Mouse (Mus musculus): ENCODE results near the gene Erich6b.

Gene Erich6b

DNA sequence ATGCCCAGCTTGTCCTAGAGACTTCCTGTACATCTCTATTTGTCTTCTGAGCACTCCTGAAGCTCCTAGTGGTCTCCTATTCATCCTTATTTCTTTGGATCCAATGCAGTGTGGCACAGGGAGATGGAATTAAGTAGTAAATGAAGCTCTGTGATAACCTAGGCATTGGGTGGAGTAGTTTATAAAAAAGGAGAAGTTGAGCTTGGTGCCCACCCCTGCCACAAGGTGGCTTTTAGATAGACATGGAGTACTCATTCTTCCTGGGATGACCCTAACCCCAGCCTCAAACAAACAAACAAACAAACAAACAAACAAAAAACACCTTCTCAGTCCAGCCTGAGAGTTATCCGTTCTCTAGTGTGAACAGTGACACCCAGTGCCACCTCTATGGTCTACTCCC, 55.9 kb downstream of the Erich6b start:
- no peak for ATAC-seq (ENCODE audit: insufficient number of reproducible peaks, low FRiP score, low TSS enrichment)

DNA sequence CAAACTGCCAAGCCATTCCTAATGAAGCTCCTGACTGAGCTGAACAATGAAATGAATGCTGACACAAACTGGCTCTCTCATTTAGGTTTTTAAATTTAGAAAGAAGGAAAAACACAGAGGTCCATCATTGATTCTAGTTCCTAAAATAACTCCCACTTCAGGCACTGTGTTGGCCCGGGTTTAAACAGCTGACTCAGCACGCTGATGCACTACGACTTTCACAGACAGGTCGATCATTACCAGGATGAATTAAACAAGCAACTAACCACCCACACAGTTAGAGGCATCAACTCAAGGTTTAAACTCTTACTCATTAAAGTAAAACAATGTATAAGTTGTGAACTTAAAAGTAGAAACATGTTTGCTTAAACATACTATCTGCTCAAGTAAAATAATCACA, 64.6 kb downstream of the Erich6b start:
- no peak for ATAC-seq (ENCODE audit: insufficient number of reproducible peaks, low FRiP score, low TSS enrichment)

DNA sequence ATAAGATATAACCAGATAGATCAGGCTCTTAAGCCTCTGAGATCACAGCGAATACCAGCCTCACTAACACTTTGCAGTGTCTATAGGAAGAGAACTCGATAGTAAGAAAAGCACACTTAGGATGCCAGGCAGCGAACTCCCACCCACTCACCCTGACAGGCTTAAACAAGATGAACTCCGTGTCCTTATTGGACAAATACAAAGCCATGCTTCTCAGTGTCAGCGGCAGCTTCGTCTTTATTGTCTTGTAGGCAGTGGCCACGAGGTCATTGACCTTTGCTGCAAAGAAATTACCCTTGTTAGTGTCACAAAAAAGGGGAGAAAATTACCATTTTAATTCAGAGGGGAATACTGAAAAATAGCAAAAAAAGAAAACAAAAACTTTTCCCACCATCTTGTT, 65.7 kb downstream of the Erich6b start:
- ATAC-seq (ENCODE audit: insufficient number of reproducible peaks, low FRiP score, low TSS enrichment): no peak

DNA sequence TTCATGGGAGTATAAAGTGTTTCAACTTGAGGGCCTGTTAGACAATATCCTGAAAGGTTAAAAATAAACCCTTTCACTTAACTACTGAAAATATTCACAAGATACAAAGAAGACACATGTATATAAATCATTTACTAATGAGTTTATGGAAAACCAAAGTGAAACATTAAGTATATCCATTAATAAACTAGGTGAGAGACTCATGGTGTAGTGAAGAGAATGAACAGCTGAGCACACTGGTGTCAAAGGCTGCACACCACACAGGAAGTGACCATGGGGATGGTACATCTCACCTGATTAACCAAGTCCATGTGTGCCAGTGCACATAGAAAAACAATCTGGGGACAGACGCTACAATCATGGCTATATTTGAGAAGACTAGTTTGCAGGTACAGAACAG, 66.9 kb downstream of the Erich6b start:
- no peak for ATAC-seq (ENCODE audit: insufficient number of reproducible peaks, low FRiP score, low TSS enrichment)

DNA sequence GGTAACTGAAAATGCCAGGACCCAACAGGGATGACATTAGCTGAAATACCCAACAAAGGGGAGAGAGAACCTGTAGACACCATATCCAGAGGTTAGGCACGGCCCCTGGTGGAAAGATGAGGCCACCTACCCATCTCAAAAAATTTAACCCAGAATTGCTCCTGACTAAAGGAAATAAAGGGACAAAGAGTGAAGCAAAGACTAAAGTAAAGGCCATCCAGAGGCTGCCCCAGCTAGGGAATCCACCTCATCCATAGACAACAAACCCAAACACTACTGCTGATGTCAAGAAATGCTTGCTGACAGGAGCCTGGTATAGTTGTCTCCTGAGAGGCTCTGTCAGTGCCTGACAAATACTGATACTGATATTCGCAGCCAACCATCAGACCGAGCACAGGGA, 69.7 kb downstream of the Erich6b start:
- ATAC-seq (ENCODE audit: insufficient number of reproducible peaks, low FRiP score, low TSS enrichment): no peak

DNA sequence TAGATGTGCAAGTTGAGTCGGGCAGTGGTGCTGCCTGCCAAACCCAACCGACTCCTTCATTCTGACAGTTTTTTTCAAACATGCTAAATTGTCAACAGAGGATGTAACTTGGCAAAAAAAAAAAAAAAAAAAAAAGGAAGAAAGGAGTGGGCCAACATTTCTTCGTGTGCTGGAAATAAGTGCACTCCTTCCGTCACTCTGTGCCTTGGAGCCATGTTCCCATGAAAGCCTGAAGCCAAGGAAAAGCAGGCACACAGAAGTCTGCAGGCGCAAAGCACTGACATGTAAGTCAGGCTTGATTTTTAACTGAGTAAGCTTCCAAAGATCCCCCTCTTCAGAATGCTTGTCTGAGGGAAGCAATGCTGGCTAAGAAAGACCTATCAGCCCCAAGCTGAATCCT, 70.6 kb downstream of the Erich6b start:
- ATAC-seq (ENCODE audit: insufficient number of reproducible peaks, low FRiP score, low TSS enrichment): no peak

DNA sequence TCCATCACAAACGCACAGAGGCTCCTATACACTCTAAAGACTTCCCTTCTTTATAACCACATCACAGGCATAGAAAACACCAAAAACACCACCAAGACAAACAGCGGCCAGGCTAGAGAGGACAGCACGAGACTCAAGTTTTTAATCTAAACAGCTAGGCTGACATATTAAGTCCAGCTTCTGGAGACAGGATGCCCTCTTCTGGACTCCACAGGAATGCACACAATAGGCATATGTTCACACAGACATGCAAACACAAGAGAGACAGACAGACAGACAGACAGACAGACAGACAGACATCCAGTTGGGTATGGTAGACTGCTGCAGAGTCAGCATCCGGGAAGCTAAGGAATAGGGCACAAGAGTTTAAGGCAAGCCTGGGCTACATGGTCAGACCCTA, 71.6 kb downstream of the Erich6b start:
- no peak for ATAC-seq (ENCODE audit: insufficient number of reproducible peaks, low FRiP score, low TSS enrichment)

DNA sequence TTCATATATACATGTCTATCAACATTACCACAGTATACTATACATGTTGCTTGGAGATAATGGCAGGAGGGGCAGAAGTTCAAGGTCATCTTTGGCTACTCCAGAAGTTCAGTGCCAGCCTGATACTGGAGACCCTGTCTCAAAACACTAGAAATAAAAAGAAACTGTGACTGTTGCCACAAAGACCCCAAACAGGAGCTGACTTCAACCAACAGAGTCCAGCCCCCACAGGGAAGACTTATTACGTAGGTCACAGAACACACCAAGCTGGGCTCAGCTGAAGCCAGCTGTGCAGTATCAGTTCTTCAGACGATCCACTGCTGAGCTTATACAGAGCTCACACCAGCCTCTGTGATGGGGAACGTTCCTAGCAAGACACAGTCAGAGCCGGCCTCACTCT, 74.4 kb downstream of the Erich6b start:
- no peak for ATAC-seq (ENCODE audit: insufficient number of reproducible peaks, low FRiP score, low TSS enrichment)

All from cerebellum, adult (tissue).